Mouse (Mus musculus) mammary gland, adult 2 months (tissue): ENCODE data around the gene Wdr38. TPM values are rescaled to one million over a fixed set of nuclear protein-coding genes. Genes with fewer than 3 reads are reported as not detected.

Experiments used
- polyA plus RNA-seq: library from polyadenylated mRNA; depleted of rRNA; stranded (reverse); fragments of >200 nt; gene quantifications from 2 replicates; pipeline ENCODE4 v1.2.3, GENCODE M21; 2012; ENCODE audit warnings: low replicate concordance; rRNA removed

Gene Wdr38
- 0.44 and 1.1 TPM in 2 replicates for polyA plus RNA-seq

GRCm38 (mm10) chr2:38997386-38998374 is at the start of gene Wdr38:
TSS of gene Wdr38 (plus strand) at chr2:38997476.

GRCm38 (mm10) chr2:39004880-39005435 is 7.7 kb downstream of the Wdr38 start, which contains the start of gene Arpc5l:
TSS of gene Arpc5l (plus strand) at chr2:39005348.

GRCm38 (mm10) chr2:39005574-39006079 is 8.4 kb downstream of the Wdr38 start, which contains the start of gene Rpl35:
TSS of gene Rpl35 (minus strand) at chr2:39005624.

Other genes starting within 250 kb of the Wdr38 start
- gene Nr6a1, start 69.8 kb upstream of the Wdr38 start, polyA plus RNA-seq = 2.6 and 5.7 TPM in 2 replicates
- 6.9 and 8.7 TPM in 2 replicates for gene Olfml2a, start 65.5 kb upstream of the Wdr38 start, polyA plus RNA-seq
- gene Arpc5l, start 7.9 kb downstream of the Wdr38 start, polyA plus RNA-seq = 30.2 and 66.1 TPM in 2 replicates
- gene Rpl35, start 8.1 kb downstream of the Wdr38 start, polyA plus RNA-seq = 93.4 and 122 TPM in 2 replicates
- 6.0 and 18.1 TPM in 2 replicates for gene Golga1, start 68.1 kb downstream of the Wdr38 start, polyA plus RNA-seq
- gene Scai, start 193.3 kb downstream of the Wdr38 start, polyA plus RNA-seq = 0.78 and 1.6 TPM in 2 replicates
- gene Ppp6c, start 229.0 kb downstream of the Wdr38 start, polyA plus RNA-seq = 14.8 and 33.4 TPM in 2 replicates